Mouse (Mus musculus) adrenal gland, postnatal 25 days (tissue): ENCODE measurements around the gene Gm8206. TPM values are rescaled to one million over a fixed set of nuclear protein-coding genes. Genes with fewer than 3 reads are reported as not detected.
"Not testable (repeated sequence)": the region's sequence is repeated elsewhere in the genome, so short reads cannot be mapped to it uniquely, and the experiment has no call there.

Source experiments
- DNase-seq: peaks from one replicate; pipeline ENCODE4 v3.0.0; 2021; ENCODE audit warnings: mixed read lengths
- long read RNA-seq: library from polyadenylated mRNA; stranded (forward); transcript quantifications from one replicate; pipeline ENCODE4 v2.0.0, GENCODE M21; 2021
- total RNA-seq: library from RNA; stranded (reverse); gene quantifications from 2 replicates; pipeline ENCODE4 v1.2.3, GENCODE M21; 2021

Gm8206 gene
- total RNA-seq = not detected in 2 replicates
- long read RNA-seq = 0 reads

DNA sequence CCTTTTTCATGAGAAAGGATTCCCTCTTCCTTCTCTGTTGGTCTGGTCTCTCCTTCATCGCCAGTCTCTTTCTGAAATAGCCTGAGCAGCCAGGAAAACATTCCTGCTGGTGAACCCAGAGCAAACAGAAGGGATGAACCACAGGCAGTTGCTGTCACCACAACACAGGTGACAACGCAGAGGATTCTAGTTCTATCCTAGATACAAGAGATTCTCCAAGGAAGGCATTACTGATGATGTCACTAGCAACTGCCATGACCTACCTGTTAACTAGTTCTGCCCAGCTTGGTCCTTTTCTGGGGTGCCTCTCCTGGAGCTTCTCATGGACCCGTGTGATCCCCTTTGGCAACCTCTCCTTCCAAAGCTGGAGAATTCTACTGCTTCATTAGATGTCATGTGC, at the start of gene Gm8206:
Gene Gm8206, minus strand, starts transcription at position 101 of the 400 bp plus-strand sequence.
- not testable (repeated sequence) for DNase-seq

DNA sequence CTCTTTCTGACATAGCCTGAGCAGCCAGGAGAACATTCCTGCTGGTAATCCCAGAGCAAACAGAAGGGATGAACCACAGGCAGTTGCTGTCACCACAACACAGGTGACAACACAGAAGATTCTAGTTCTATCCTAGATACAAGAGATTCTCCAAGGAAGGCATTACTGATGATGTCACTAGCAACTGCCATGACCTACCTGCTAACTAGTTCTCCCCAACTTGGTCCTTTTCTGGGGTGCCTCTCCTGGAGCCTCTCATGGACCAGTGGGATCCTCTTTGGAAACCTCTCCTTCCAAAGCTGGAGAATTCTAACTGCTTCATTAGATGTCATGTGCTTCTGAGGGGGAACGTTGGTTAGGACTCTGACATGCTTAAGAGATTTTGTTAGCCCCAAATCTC, 32.0 kb upstream of the Gm8206 start, which contains the start of gene Gm3476:
Gene Gm3476, minus strand, starts transcription at position 101 of the 400 bp plus-strand sequence.
- DNase-seq = not testable (repeated sequence)

DNA sequence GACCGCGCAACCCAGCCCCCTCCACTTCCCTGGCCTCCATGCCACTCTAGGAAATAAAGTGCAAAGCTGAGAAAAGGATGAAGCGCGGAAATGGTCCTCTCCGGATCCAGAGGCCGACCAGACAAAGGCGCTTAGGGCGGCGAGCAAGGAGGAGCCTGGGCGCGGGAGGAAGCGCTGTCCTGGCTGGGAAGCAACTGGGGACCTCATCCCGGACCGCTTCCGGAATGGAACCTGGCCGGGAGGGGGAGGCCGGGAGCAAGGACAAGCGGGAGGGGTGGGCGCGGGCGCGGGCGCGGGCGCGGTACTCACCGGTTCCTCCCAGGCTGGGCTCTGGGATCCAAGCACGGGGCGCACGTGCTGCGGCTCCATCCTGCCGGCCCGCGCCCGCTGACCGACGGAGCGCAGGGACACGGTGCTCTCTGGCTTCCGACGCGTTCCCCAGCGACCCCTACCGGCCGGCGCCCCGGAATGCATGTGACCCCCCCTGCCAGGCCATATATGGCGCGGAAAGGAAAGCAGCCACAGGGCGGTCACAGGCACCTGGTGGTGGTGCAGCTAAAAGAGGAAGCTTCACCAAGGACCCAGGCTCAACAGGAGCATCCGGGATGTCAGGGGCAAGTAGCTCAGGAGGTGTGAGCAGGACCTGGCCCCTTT, 14.7 kb upstream of the Gm8206 start, which contains the start of gene Gm3468:
Gene Gm3468, minus strand, starts transcription at position 394 of the 654 bp plus-strand sequence.
- peak; percentile 24 for DNase-seq

- not testable (repeated sequence) for DNase-seq
Observed at GRCm38 (mm10) chr14:6107500-6107899, 13.8 kb upstream of the Gm8206 start.

DNA sequence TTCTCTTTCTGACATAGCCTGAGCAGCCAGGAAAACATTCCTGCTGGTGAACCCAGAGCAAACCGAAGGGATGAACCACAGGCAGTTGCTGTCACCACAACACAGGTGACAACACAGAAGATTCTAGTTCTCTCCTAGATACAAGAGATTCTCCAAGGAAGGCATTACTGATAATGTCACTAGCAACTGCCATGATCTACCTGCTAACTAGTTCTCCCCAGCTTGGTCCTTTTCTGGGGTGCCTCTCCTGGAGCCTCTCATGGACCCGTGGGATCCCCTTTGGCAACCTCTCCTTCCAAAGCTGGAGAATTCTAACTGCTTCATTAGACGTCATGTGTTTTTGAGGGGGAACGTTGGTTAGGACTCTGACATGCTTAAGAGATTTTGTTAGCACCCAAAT, 35.6 kb downstream of the Gm8206 start, which contains the start of gene Gm6337:
Gene Gm6337, minus strand, starts transcription at position 101 of the 400 bp plus-strand sequence.
- not testable (repeated sequence) for DNase-seq

- not testable (repeated sequence) for DNase-seq
Observed at GRCm38 (mm10) chr14:5987136-5987535, 106.6 kb downstream of the Gm8206 start.

GRCm38 (mm10) chr14:5979037-5979436, 114.7 kb downstream of the Gm8206 start, which contains the start of gene Gm3453:
TSS of gene Gm3453 (minus strand) at chr14:5979137.
- not testable (repeated sequence) for DNase-seq

Other genes with a start within 250 kb of the Gm8206 start
- not detected in 2 replicates for gene Gm8237, start 213.6 kb downstream of the Gm8206 start, total RNA-seq
- gene Gm3248, start 132.2 kb downstream of the Gm8206 start, total RNA-seq = not detected in 2 replicates
- not detected in 2 replicates for gene Gm3453, start 114.8 kb downstream of the Gm8206 start, total RNA-seq
- not detected in 2 replicates for gene Gm6337, start 35.7 kb downstream of the Gm8206 start, total RNA-seq
- gene Gm3468, start 14.7 kb upstream of the Gm8206 start, total RNA-seq = 0.64 TPM in 1 of 2 replicates, not detected in the other
- gene Gm3476, start 31.9 kb upstream of the Gm8206 start, total RNA-seq = not detected in 2 replicates
- 0.18 TPM in 1 of 2 replicates, not detected in the other for gene Gm21560, start 125.3 kb upstream of the Gm8206 start, total RNA-seq
- gene Gm3411, start 193.3 kb upstream of the Gm8206 start, total RNA-seq = 0.24 TPM in 1 of 2 replicates, not detected in the other
- not detected in 2 replicates for gene Gm21103, start 210.9 kb upstream of the Gm8206 start, total RNA-seq
- not detected in 2 replicates for gene Gm3618, start 249.7 kb upstream of the Gm8206 start, total RNA-seq